Mouse (Mus musculus): ENCODE results near the gene Serpinb9c. TPM values are rescaled to one million over a fixed set of nuclear protein-coding genes. Genes with fewer than 3 reads are reported as not detected.
"Not testable (repeated sequence)": the region's sequence is repeated elsewhere in the genome, so short reads cannot be mapped to it uniquely, and the experiment has no call there.

Serpinb9c gene
- total RNA-seq (2015; ENCODE audit: low replicate concordance) = not detected in 2 replicates
- not detected in 2 replicates for total RNA-seq (2017; ENCODE audit: low replicate concordance)

- no peak for ATAC-seq (replicated peaks; ENCODE audit: low FRiP score, poor library complexity, severe bottlenecking)
These were observed at the start of gene Serpinb9c for GRCm38 (mm10) chr13:33159642-33160041. Gene Serpinb9c, minus strand, starts transcription at chr13:33159742.

- no peak for ATAC-seq (replicated peaks; ENCODE audit: low FRiP score, poor library complexity, severe bottlenecking)
These were observed 40.2 kb upstream of the Serpinb9c start for GRCm38 (mm10) chr13:33199740-33200139.

GRCm38 (mm10) chr13:33192659-33193058 lies 33.1 kb upstream of the Serpinb9c start, which contains the start of gene Serpinb9d:
Gene Serpinb9d, plus strand, starts transcription at chr13:33192959.
- no peak for ATAC-seq (replicated peaks; ENCODE audit: low FRiP score, poor library complexity, severe bottlenecking)

GRCm38 (mm10) chr13:33190486-33190885 lies 30.9 kb upstream of the Serpinb9c start:
- not testable (repeated sequence) for ATAC-seq (replicated peaks; ENCODE audit: low FRiP score, poor library complexity, severe bottlenecking)

- no peak for ATAC-seq (replicated peaks; ENCODE audit: low FRiP score, poor library complexity, severe bottlenecking)
These were observed 18.1 kb downstream of the Serpinb9c start for GRCm38 (mm10) chr13:33141435-33141834.

GRCm38 (mm10) chr13:33137717-33138116 lies 21.8 kb downstream of the Serpinb9c start:
- no peak for ATAC-seq (replicated peaks; ENCODE audit: low FRiP score, poor library complexity, severe bottlenecking)

GRCm38 (mm10) chr13:33113054-33113453 lies 46.5 kb downstream of the Serpinb9c start:
- ATAC-seq (replicated peaks; ENCODE audit: low FRiP score, poor library complexity, severe bottlenecking) = no peak

- ATAC-seq (replicated peaks; ENCODE audit: low FRiP score, poor library complexity, severe bottlenecking) = no peak
These were observed 53.9 kb downstream of the Serpinb9c start for GRCm38 (mm10) chr13:33105626-33106025.

Other genes with a start within 250 kb of the Serpinb9c start
- 24.2 and 40.5 TPM in 2 replicates for gene Serpinb6b, start 194.5 kb downstream of the Serpinb9c start, total RNA-seq (2015; ENCODE audit: low replicate concordance)
- gene Serpinb6b, start 194.5 kb downstream of the Serpinb9c start, total RNA-seq (2017; ENCODE audit: low replicate concordance) = 25.4 and 36.4 TPM in 2 replicates
- 10.9 and 13.3 TPM in 2 replicates for gene Serpinb9, start 156.5 kb downstream of the Serpinb9c start, total RNA-seq (2015; ENCODE audit: low replicate concordance)
- gene Serpinb9, start 156.5 kb downstream of the Serpinb9c start, total RNA-seq (2017; ENCODE audit: low replicate concordance) = 10.1 and 11.4 TPM in 2 replicates
- gene Serpinb9b, start 132.3 kb downstream of the Serpinb9c start, total RNA-seq (2015; ENCODE audit: low replicate concordance) = 0.63 TPM in 1 of 2 replicates, not detected in the other
- gene Serpinb9b, start 132.3 kb downstream of the Serpinb9c start, total RNA-seq (2017; ENCODE audit: low replicate concordance) = not detected in 2 replicates
- not detected in 2 replicates for gene Serpinb1b, start 81.2 kb downstream of the Serpinb9c start, total RNA-seq (2015; ENCODE audit: low replicate concordance)
- gene Serpinb1b, start 81.2 kb downstream of the Serpinb9c start, total RNA-seq (2017; ENCODE audit: low replicate concordance) = not detected in 2 replicates
- gene Serpinb9d, start 33.2 kb upstream of the Serpinb9c start, total RNA-seq (2015; ENCODE audit: low replicate concordance) = not detected in 2 replicates
- not detected in 2 replicates for gene Serpinb9d, start 33.2 kb upstream of the Serpinb9c start, total RNA-seq (2017; ENCODE audit: low replicate concordance)
- gene Serpinb9e, start 89.9 kb upstream of the Serpinb9c start, total RNA-seq (2015; ENCODE audit: low replicate concordance) = not detected in 2 replicates
- not detected in 2 replicates for gene Serpinb9e, start 89.9 kb upstream of the Serpinb9c start, total RNA-seq (2017; ENCODE audit: low replicate concordance)
- gene Serpinb9f, start 164.3 kb upstream of the Serpinb9c start, total RNA-seq (2015; ENCODE audit: low replicate concordance) = not detected in 2 replicates
- not detected in 2 replicates for gene Serpinb9f, start 164.3 kb upstream of the Serpinb9c start, total RNA-seq (2017; ENCODE audit: low replicate concordance)
- not detected in 2 replicates for gene Gm11397, start 236.0 kb upstream of the Serpinb9c start, total RNA-seq (2015; ENCODE audit: low replicate concordance)
- not detected in 2 replicates for gene Gm11397, start 236.0 kb upstream of the Serpinb9c start, total RNA-seq (2017; ENCODE audit: low replicate concordance)

Data from erythroblast, adult 5-6 weeks (primary cell).